Mouse (Mus musculus) central nervous system, embryonic 14 days (tissue): ENCODE measurements around the gene Tnfrsf14. TPM values are rescaled to one million over a fixed set of nuclear protein-coding genes. Genes with fewer than 3 reads are reported as not detected.

Experiments used
- polyA plus RNA-seq: library from polyadenylated mRNA; depleted of rRNA; stranded (reverse); fragments of >200 nt; gene quantifications from 2 replicates; pipeline ENCODE4 v1.2.3, GENCODE M21; 2012; rRNA removed

Tnfrsf14 gene
- polyA plus RNA-seq, result 1.1 and 1.6 TPM in 2 replicates

GRCm38 (mm10) chr4:154928395-154929087, at the start of gene Tnfrsf14:
TSS of gene Tnfrsf14 (minus strand) at chr4:154928563.

GRCm38 (mm10) chr4:154963901-154964580, 35.7 kb upstream of the Tnfrsf14 start, which contains the start of gene Pank4:
TSS of gene Pank4 (plus strand) at chr4:154964123.

GRCm38 (mm10) chr4:154960690-154961225, 32.4 kb upstream of the Tnfrsf14 start, which contains the start of gene Hes5:
TSS of gene Hes5 (plus strand) at chr4:154960923.

GRCm38 (mm10) chr4:154898506-154899446, 29.6 kb downstream of the Tnfrsf14 start, which contains the start of gene Fam213b:
TSS of gene Fam213b (minus strand) at chr4:154899135.

Other genes starting within 250 kb of the Tnfrsf14 start
- gene Ttc34, start 91.1 kb downstream of the Tnfrsf14 start, polyA plus RNA-seq, result 0.55 and 0.69 TPM in 2 replicates
- gene Mmel1, start 59.0 kb downstream of the Tnfrsf14 start, polyA plus RNA-seq, result 0.28 and 0.33 TPM in 2 replicates
- 34.8 and 36.0 TPM in 2 replicates for gene Fam213b, start 29.4 kb downstream of the Tnfrsf14 start, polyA plus RNA-seq
- 81.4 and 117 TPM in 2 replicates for gene Hes5, start 32.4 kb upstream of the Tnfrsf14 start, polyA plus RNA-seq
- 86.4 and 90.3 TPM in 2 replicates for gene Pank4, start 35.6 kb upstream of the Tnfrsf14 start, polyA plus RNA-seq
- gene Plch2, start 128.2 kb upstream of the Tnfrsf14 start, polyA plus RNA-seq, result 27.3 and 27.6 TPM in 2 replicates
- 21.6 and 22.7 TPM in 2 replicates for gene Pex10, start 138.5 kb upstream of the Tnfrsf14 start, polyA plus RNA-seq
- gene Rer1, start 157.8 kb upstream of the Tnfrsf14 start, polyA plus RNA-seq, result 93.3 and 94.4 TPM in 2 replicates
- gene Morn1, start 158.0 kb upstream of the Tnfrsf14 start, polyA plus RNA-seq, result 9.6 and 11.2 TPM in 2 replicates